Mouse (Mus musculus) megakaryocyte progenitor cell, adult 5-6 weeks (primary cell): Measurements from ENCODE around the gene Arhgef40. TPM values are rescaled to one million over a fixed set of nuclear protein-coding genes. Genes with fewer than 3 reads are reported as not detected.

Experiments used
- total RNA-seq, 2 experiments: library from RNA; stranded (forward) in 1 of 2; stranded (reverse) in 1 of 2; fragments of 157-497, 149-512 nt in 1 of 2; fragments of 200-1000 nt in 1 of 2; gene quantifications; 2 replicates each; pipeline versions ENCODE4 v1.2.3 to v1.2.4; 2015 to 2017

Gene Arhgef40
- total RNA-seq, 2 experiments from 2014 or later = 5.0 to 9.1 TPM

Other genes with a start within 250 kb of the Arhgef40 start
- gene Ang4, start 211.1 kb upstream of the Arhgef40 start, total RNA-seq (2015) = not detected in 2 replicates
- gene Ang4, start 211.1 kb upstream of the Arhgef40 start, total RNA-seq (2017) = not detected in 2 replicates
- not detected in 2 replicates for gene AY358078, start 184.7 kb upstream of the Arhgef40 start, total RNA-seq (2015)
- not detected in 2 replicates for gene AY358078, start 184.7 kb upstream of the Arhgef40 start, total RNA-seq (2017)
- gene Ear6, start 131.0 kb upstream of the Arhgef40 start, total RNA-seq (2015) = 5.8 and 12.8 TPM in 2 replicates
- gene Ear6, start 131.0 kb upstream of the Arhgef40 start, total RNA-seq (2017) = 7.5 and 19.0 TPM in 2 replicates
- gene Mettl17, start 99.9 kb upstream of the Arhgef40 start, total RNA-seq (2015) = 6.7 and 10.1 TPM in 2 replicates
- gene Mettl17, start 99.9 kb upstream of the Arhgef40 start, total RNA-seq (2017) = 14.7 and 15.5 TPM in 2 replicates
- 0.10 and 0.34 TPM in 2 replicates for gene Slc39a2, start 91.8 kb upstream of the Arhgef40 start, total RNA-seq (2015)
- 0.17 TPM in 1 of 2 replicates, not detected in the other for gene Slc39a2, start 91.8 kb upstream of the Arhgef40 start, total RNA-seq (2017)
- gene Ndrg2, start 70.6 kb upstream of the Arhgef40 start, total RNA-seq (2015) = 8.9 and 10.4 TPM in 2 replicates
- gene Ndrg2, start 70.6 kb upstream of the Arhgef40 start, total RNA-seq (2017) = 7.0 and 15.6 TPM in 2 replicates
- not detected in 2 replicates for gene Tppp2, start 66.3 kb upstream of the Arhgef40 start, total RNA-seq (2015)
- gene Tppp2, start 66.3 kb upstream of the Arhgef40 start, total RNA-seq (2017) = not detected in 2 replicates
- gene Rnase13, start 61.9 kb upstream of the Arhgef40 start, total RNA-seq (2015) = not detected in 2 replicates
- not detected in 2 replicates for gene Rnase13, start 61.9 kb upstream of the Arhgef40 start, total RNA-seq (2017)
- 0.30 TPM in 1 of 2 replicates, not detected in the other for gene Tmem253, start 30.9 kb downstream of the Arhgef40 start, total RNA-seq (2015)
- gene Tmem253, start 30.9 kb downstream of the Arhgef40 start, total RNA-seq (2017) = not detected in 2 replicates
- gene Zfp219, start 36.0 kb downstream of the Arhgef40 start, total RNA-seq (2015) = 6.5 and 8.5 TPM in 2 replicates
- 8.2 and 15.1 TPM in 2 replicates for gene Zfp219, start 36.0 kb downstream of the Arhgef40 start, total RNA-seq (2017)
- not detected in 2 replicates for gene Olfr221, start 57.7 kb downstream of the Arhgef40 start, total RNA-seq (2015)
- not detected in 2 replicates for gene Olfr221, start 57.7 kb downstream of the Arhgef40 start, total RNA-seq (2017)
- gene Hnrnpc, start 119.3 kb downstream of the Arhgef40 start, total RNA-seq (2015) = 353 and 414 TPM in 2 replicates
- gene Hnrnpc, start 119.3 kb downstream of the Arhgef40 start, total RNA-seq (2017) = 560 and 665 TPM in 2 replicates
- gene Rpgrip1, start 126.0 kb downstream of the Arhgef40 start, total RNA-seq (2015) = 5.2 and 7.9 TPM in 2 replicates
- gene Rpgrip1, start 126.0 kb downstream of the Arhgef40 start, total RNA-seq (2017) = 3.3 and 7.1 TPM in 2 replicates
- 90.6 and 92.7 TPM in 2 replicates for gene Supt16, start 212.7 kb downstream of the Arhgef40 start, total RNA-seq (2015)
- 219 and 256 TPM in 2 replicates for gene Supt16, start 212.7 kb downstream of the Arhgef40 start, total RNA-seq (2017)